Mouse (Mus musculus): ENCODE measurements around the gene Gm6525.

GRCm38 (mm10) chr3:84177834-84178233 lies 3.9 kb downstream of the Gm6525 start:
- TF ChIP-seq CTCF (IDR thresholded peaks at IDR 0.05; ENCODE audit: low read depth): no peak
- TF ChIP-seq EP300 (IDR thresholded peaks at IDR 0.05; ENCODE audit: low read depth): no peak

All from liver, embryonic 14.5 days (tissue).